Mouse (Mus musculus): ENCODE measurements around the gene Onecut1. TPM values are rescaled to one million over a fixed set of nuclear protein-coding genes. Genes with fewer than 3 reads are reported as not detected.

Onecut1 gene
- polyA plus RNA-seq (2017; shearing (Covaris generic)), result not detected

GRCm38 (mm10) chr9:74861561-74861980 is at the start of gene Onecut1:
Gene Onecut1 (plus strand): TSS chr9:74861921.

Other genes starting within 250 kb of the Onecut1 start
- gene Fam214a, start 91.0 kb downstream of the Onecut1 start, polyA plus RNA-seq (2017; shearing (Covaris generic)), result 44.6 TPM
- gene Arpp19, start 175.7 kb downstream of the Onecut1 start, polyA plus RNA-seq (2017; shearing (Covaris generic)), result 265 TPM
- 5.9 TPM for gene Myo5a, start 209.1 kb downstream of the Onecut1 start, polyA plus RNA-seq (2017; shearing (Covaris generic))

Data from activated CD4-positive, CD25-positive, alpha-beta regulatory T cell, adult 9 weeks (primary cell).